Mouse (Mus musculus) erythroblast, embryonic 14.5 days (primary cell): ENCODE results near the gene Usp48. TPM values are rescaled to one million over a fixed set of nuclear protein-coding genes. Genes with fewer than 3 reads are reported as not detected.
"Not testable (repeated sequence)": the region's sequence is repeated elsewhere in the genome, so short reads cannot be mapped to it uniquely, and the experiment has no call there.

Experiments used
- H3K27me3 ChIP-seq: 2 replicates; pipeline ENCODE4 v1.6.1; 2012; ENCODE audit warnings: inconsistent platforms; ENCODE audit not compliant: control insufficient read depth
- H3K36me3 ChIP-seq: 2 replicates; pipeline ENCODE4 v1.6.1; 2012; ENCODE audit warnings: mild to moderate bottlenecking, inconsistent platforms; ENCODE audit not compliant: control insufficient read depth
- H3K4me1 ChIP-seq: 2 replicates; pipeline ENCODE4 v1.6.1; 2012; ENCODE audit warnings: inconsistent platforms; ENCODE audit not compliant: control insufficient read depth
- H3K4me3 ChIP-seq: replicated peaks from 2 replicates; pipeline ENCODE3; 2012; ENCODE audit warnings: moderate library complexity, mild to moderate bottlenecking, inconsistent platforms
- H3K9me3 ChIP-seq: 2 replicates; pipeline ENCODE4 v1.6.1; 2012; ENCODE audit warnings: low read length, inconsistent platforms, mixed read lengths; ENCODE audit not compliant: control insufficient read depth
- GATA1 ChIP-seq: IDR thresholded peaks from 2 replicates; pipeline ENCODE4 v1.6.1; 2012; ENCODE audit warnings: low read length, inconsistent platforms, mixed read lengths
- TAL1 ChIP-seq: IDR thresholded peaks from 3 replicates; pipeline ENCODE4 v1.6.1; 2012; ENCODE audit warnings: low read length, inconsistent platforms, mixed read lengths
- polyA plus RNA-seq: library from polyadenylated mRNA; stranded (reverse); fragments of >175 nt; gene quantifications from 2 replicates; pipeline ENCODE4 v1.2.3, GENCODE M21; 2012

Usp48 gene
- polyA plus RNA-seq, 1 experiment, result 5.0 TPM

DNA sequence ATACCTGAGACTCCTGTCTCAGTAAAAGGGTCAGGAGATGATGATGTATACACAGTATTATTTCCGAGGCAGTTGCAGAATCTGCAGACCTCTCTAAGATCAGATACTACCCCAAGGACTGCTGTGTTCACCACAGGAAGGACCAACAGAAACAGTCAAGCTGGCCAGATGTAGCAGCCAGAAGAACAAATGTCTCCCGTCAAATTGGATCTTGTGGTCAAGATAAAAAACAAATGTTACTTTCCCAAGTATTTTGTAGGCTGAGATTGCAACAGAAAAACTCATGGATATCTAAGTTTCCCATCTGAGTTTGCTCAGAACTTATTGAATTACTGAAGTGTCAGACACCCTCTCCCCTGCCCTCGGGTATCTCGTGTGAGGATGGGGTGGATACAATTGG is 13.8 kb upstream of the Usp48 start:
- 0 out of 2 replicates have a peak, but pooled peaks cover 2% of the 10 kb centered on the region for H3K4me1 ChIP-seq
- peaks cover 26% of the 10 kb centered on the region for H3K27me3 ChIP-seq
- H3K9me3 ChIP-seq, result no peaks in the 10 kb centered on the region
- H3K4me3 ChIP-seq, result no peak overlapping the region
- TF ChIP-seq TAL1, result no peak
- no peak for TF ChIP-seq GATA1
- H3K36me3 ChIP-seq, result no peaks in the 10 kb centered on the region

DNA sequence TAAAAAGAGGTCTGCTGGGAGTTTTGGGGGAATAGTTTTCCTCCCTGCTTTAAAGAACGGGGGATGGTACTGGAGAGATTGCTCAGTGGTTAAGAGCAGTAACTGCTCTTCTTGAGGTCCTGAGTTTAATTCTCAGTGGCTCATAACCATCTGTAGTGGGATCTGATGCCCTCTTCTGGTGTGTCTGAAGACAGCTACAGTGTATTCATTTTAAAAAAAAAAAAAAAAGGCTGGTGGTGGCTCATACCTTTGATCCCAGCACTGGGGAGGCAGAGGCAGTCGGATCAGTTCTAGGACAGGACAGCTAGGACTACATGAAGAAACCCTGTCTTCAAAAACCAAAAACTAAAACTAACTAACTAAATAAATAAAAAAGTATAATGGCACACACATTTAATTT is 13.3 kb upstream of the Usp48 start:
- 0 out of 2 replicates have a peak, but pooled peaks cover 2% of the 10 kb centered on the region for H3K4me1 ChIP-seq
- no peaks in the 10 kb centered on the region for H3K36me3 ChIP-seq
- peaks cover 26% of the 10 kb centered on the region for H3K27me3 ChIP-seq
- no peaks in the 10 kb centered on the region for H3K9me3 ChIP-seq
- TF ChIP-seq TAL1 (no peak), GATA1 (no peak)
- no peak overlapping the region for H3K4me3 ChIP-seq

DNA sequence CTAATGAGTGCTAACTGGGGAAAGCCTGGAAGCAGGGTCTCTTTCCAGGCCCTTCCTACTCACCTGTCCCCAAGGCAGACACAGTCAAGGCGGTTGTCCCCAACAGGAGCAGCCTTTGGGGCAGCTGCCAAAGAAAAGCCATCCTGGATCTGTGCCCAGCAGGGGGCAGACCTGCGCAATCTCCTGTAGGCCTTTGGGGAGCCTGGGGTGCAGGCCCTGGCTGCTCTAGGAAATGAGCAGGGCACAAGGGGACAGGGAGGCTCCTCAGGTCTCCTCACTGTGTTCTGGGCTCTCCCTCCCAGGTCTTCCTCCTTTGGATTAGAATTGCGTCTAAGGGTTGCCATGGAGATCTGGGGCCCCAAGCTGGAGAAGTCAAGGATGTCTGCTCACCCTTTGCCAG is 11.7 kb upstream of the Usp48 start:
- peaks cover 26% of the 10 kb centered on the region for H3K27me3 ChIP-seq
- no peak for TF ChIP-seq GATA1
- TF ChIP-seq TAL1, result no peak

DNA sequence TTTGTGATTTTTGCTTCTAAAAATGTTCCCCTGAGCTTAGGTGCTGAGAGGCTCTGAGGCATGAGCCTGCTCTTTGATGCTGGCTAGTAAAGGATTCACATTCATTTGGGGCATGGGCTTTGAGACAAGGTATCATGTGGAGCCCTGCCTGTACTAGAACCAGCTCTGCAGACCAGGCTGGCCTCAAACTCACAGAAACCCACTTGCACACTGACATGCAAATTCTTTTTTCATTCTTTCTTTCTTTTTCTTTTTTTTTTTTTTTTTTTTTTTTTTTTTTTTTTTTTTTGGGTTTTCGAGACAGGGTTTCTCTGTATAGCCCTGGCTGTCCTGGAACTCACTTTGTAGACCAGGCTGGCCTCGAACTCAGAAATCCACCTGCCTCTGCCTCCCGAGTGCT is 4.5 kb upstream of the Usp48 start:
- H3K27me3 ChIP-seq, H3K36me3 ChIP-seq, H3K4me3 ChIP-seq, H3K4me1 ChIP-seq, H3K9me3 ChIP-seq: not testable (repeated sequence)

More for the DNA sequence above, 11.7 kb upstream of the Usp48 start:
- no peaks in the 10 kb centered on the region for H3K36me3 ChIP-seq
- 0 out of 2 replicates have a peak, but pooled peaks cover 2% of the 10 kb centered on the region for H3K4me1 ChIP-seq
- no peaks in the 10 kb centered on the region for H3K9me3 ChIP-seq
- no peak overlapping the region for H3K4me3 ChIP-seq

DNA sequence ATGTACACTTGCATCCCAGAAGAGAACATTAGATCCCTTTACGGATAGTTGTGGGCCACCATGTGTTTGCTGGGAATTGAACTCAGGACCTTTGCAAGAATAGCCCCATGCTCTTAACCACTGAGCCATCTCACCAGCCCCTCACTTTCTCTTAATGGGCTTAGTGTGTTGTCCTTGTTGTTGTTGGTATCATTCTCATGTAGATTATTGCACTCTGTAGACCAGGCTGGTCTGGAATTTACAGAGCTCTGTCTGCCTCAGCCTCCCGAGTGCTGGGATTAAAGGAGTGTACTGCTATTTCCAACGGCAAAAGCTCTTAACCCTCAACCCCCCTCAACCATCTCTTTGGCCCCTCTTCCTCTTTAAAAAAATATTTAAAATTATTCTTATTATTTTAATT is 4.0 kb upstream of the Usp48 start:
- no peaks in the 10 kb centered on the region for H3K36me3 ChIP-seq
- H3K4me1 ChIP-seq, result peaks cover 2% of the 10 kb centered on the region
- H3K9me3 ChIP-seq, result no peaks in the 10 kb centered on the region
- H3K27me3 ChIP-seq, result no peaks in the 10 kb centered on the region
- no peak overlapping the region for H3K4me3 ChIP-seq
- no peak for TF ChIP-seq GATA1
- no peak for TF ChIP-seq TAL1

DNA sequence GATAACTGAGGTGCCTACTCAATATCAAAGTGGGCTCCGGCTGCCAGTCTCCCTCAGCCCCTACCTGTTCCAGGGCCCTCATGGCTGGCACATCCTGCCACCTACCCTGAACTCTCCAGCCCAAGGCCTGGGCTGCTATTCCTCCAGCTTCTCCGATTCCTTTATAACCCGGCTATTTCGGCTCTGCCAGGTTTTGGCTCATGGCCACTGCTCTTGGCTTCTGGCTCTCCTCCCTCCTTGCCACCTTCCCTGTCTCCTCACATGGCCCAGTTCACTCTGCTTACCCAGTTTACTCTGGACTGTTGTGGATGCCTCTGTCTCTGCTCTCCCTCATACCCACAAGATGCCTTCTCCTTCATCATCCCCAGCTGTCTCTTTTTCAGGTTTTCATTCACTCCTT is 2.6 kb upstream of the Usp48 start:
- no peaks in the 10 kb centered on the region for H3K27me3 ChIP-seq
- TF ChIP-seq TAL1 (no peak), GATA1 (no peak)
- no peaks in the 10 kb centered on the region for H3K9me3 ChIP-seq
- H3K4me3 ChIP-seq, result no peak overlapping the region
- peaks cover 13% of the 10 kb centered on the region for H3K4me1 ChIP-seq
- H3K36me3 ChIP-seq, result no peaks in the 10 kb centered on the region

DNA sequence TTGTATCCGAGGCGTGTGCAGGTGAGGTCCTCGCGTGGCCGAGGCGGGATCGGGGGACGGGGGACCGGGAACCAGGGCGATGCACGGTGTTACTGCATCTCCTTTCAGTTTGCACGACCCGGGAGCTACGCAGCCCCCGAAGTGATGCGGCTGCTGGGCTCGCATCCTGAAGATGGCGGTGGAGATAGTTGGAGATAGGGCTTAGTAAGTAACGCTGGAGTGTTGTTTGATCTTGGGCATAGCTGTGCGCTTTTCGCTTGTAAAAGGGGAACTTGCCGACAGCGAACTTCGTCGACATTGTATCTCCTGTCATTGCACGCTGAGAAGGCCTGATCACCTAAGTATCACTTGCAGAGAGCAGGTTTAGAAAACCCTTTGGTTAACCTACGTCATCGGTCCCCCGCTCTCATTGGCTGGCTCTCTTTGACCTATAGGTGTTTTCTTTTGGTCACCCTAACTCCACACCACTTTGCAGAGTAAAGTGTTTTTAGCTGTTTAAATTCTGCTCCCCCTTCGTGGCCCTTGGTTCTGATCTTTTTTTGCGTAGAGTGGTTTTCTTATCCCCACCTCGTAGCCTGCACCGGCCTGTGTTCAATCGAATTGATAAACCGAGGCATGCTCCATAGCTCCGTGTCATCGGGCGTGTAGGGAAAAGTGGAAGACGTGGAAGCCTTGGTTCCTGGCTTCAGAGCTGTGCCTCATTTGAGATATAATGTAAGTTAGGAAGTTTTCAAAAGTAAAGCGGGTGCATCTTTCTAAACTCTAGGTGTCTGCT is 1.1 kb downstream of the Usp48 start:
- no peaks in the 10 kb centered on the region for H3K9me3 ChIP-seq

DNA sequence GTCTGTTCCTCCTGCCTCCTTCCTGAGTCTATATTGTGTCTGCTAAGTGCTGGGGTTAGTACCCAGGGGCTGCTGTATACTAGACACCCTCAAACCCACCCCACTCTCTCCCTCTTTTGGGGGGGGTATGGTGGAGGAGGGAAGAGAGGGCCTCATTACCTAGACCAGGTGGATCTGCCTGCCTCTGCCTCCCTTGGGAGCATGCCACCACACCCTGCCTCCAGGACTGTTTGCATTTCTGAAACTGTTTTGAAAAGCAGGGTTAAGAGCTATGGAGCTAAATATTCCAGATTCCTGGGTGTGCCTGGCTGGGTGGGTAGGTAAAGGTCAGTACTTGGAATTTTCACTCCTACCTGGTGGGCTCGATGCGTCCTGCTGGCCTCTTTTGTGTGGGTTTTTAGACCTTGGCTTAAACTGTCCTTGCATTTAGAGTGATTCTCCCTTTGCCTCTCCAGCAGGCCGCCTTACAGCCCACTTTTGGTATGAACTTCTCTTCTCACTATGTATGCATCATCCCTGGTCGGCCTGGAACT is 3.6 kb downstream of the Usp48 start:
- no peak overlapping the region for H3K4me3 ChIP-seq
- peaks cover 63% of the 10 kb centered on the region for H3K4me1 ChIP-seq
- H3K9me3 ChIP-seq, result no peaks in the 10 kb centered on the region
- TF ChIP-seq GATA1 (no peak), TAL1 (no peak)
- peaks cover 37% of the 10 kb centered on the region for H3K36me3 ChIP-seq
- no peaks in the 10 kb centered on the region for H3K27me3 ChIP-seq

More for the DNA sequence above, 1.1 kb downstream of the Usp48 start:
- TF ChIP-seq TAL1, result no peak
- peak; percentile 83 for TF ChIP-seq GATA1
- Histone ChIP-seq H3K36me3 (peaks cover 26% of the 10 kb centered on the region), H3K4me3 (peak overlapping the region; percentile 87), H3K27me3 (no peaks in the 10 kb centered on the region), H3K4me1 (peaks cover 48% of the 10 kb centered on the region)

DNA sequence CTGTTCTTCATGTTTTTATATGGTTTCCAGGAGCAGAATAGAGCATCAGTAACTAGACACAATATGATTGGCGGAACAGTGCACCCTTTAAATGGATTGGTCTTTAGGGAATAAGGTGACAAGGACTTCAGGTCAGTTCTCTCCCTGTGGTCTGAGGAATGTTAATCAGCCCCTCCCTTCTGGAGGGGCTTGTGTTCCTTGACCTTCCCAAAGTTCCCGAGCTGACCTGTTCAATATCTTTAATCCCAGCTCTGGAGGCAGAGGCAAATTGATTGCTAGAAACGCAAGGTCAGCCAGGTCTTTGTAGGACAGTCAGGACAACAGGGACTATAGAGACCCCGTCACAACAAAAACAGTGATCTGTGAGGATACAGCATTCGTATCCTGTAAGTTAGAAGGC is 5.0 kb downstream of the Usp48 start:
- Histone ChIP-seq H3K4me1 (peaks cover 73% of the 10 kb centered on the region), H3K36me3 (peaks cover 47% of the 10 kb centered on the region), H3K9me3 (no peaks in the 10 kb centered on the region), H3K27me3 (no peaks in the 10 kb centered on the region), H3K4me3 (no peak overlapping the region)
- no peak for TF ChIP-seq GATA1
- no peak for TF ChIP-seq TAL1
